Mouse (Mus musculus) large intestine, adult 2 months (tissue): ENCODE measurements around the gene Tnks1bp1. TPM values are rescaled to one million over a fixed set of nuclear protein-coding genes. Genes with fewer than 3 reads are reported as not detected.

Experiments
- DNase-seq: peaks from one replicate; pipeline ENCODE4 v3.0.0-alpha.2; 2012; ENCODE audit warnings: low read depth, low spot score
- WGBS: fragments of 180-500 bp; shearing (Covaris S2); methylation state at CpG from one replicate; pipeline ENCODE4 v1.1.7; 2018; 5-methylcytosine and 5-hydroxymethylcytosine counted together
- polyA plus RNA-seq: library from polyadenylated mRNA; depleted of rRNA; stranded (reverse); fragments of >200 nt; gene quantifications from 2 replicates; pipeline ENCODE4 v1.2.3, GENCODE M21; 2012; rRNA removed

The Tnks1bp1 gene
- polyA plus RNA-seq, result 29.0 and 39.9 TPM in 2 replicates

DNA sequence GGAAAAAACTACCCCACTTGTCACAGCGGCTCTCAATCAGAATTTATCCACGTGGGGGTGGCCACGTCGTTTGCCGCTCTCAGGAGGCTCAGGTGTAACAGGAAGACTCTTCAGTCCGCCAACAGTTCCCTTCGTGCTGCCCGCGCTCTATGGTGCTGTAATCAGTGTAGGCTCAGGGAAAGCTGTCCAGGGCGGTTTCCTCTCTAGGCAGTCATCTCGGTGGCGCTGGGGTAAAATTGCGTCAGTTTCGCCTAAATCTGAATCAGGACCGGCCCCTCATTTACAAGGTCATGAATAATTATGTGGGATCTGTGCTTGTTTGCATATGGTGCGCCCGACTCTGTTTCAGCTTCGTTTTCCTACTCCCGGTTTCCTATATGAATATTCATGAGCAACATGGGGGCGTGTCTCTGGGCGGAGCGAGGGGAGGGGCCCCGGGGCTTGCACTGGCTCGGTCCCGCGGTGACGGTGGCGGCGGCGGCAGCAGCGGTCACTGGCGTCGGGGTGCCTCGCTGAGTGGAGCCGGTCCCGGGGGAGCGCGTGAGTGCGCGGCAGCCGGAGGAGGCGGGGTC, at the start of gene Tnks1bp1:
Gene Tnks1bp1 (plus strand): TSS at position 427 of the 572 bp plus-strand sequence.
- DNase-seq, result no peak
- under 1% methylated on average over 42 of the region's 42 CpGs for WGBS

DNA sequence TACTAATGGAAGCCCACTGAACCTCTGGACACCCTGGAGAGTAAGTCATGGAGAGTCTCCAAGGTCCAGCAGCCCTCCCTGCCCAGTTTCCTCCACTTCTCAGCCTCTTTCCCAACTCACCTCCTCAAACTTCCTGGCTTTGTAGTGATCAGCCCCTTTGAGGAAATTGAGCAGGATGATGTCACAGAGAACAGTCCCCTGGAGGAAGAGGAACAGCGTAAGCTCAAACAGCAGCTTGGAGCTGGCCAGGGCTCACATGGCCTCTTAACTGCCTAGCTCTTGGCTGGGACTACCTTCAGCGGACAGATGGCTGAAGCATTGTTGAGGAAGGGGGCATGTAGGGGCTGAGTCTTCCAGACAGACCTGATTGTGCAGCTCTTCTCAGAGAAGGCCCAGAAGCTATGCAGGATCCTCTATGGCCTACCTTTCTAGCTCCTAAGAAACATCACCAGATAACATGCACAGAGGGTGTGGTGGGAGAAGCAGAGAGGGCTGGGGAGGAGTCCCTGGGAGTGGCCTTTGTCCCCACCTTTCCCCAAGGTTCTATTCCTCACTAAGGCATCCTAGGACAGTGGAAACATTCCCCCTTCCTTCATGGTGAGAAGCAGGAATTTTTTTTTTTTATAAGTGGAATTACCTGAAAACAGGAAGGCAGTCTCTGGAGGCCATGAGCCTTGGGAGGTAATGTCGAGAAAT, 48.2 kb upstream of the Tnks1bp1 start:
- no peak for DNase-seq
- 69% methylated on average over 3 of the region's 3 CpGs for WGBS

DNA sequence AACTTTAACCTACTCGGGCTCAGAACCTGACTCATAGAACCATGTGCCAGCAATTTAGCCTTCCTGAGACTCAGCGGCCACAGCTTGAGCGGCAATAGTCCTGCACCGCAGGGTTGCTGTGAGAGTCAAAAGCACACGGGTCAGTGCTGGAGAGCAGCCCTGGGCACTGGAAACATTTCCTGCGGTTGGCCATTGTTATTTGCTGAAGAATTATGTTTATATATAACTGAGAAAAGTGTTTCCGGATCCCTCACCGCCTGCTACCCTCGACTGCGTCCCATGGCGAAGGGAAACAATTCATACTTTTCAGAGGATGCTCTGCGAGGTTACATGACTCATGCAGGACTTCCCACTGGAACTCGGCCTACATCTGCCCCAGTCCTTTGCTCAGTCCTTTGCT, 46.3 kb upstream of the Tnks1bp1 start:
- no peak for DNase-seq
- 69% methylated on average over 13 of the region's 13 CpGs for WGBS

GRCm38 (mm10) chr2:85002575-85002974, 45.2 kb upstream of the Tnks1bp1 start:
- WGBS, result 74% methylated on average over 8 of the region's 8 CpGs
- DNase-seq, result no peak

DNA sequence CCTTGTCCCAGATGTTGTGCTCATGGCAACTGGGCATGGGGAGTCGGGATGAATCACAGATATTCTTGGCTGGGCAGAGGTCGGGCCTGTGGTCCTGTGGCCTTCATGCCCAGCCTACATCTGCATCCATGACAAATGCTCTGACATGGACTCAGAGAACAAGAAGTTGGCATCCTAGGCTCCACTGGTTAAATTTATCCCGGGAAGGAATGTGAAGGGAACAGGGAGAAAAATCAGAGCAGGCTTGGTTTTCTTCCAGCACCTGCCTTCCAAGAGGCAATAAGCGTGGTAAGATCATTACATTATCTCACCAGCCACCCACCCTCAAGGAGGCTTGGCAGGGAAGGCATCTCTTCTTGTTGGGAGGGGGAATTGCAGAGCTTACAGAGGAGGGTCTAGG, 43.5 kb upstream of the Tnks1bp1 start:
- WGBS, result 81% methylated on average over 4 of the region's 4 CpGs
- DNase-seq, result no peak

- 85% methylated on average over 7 of the region's 7 CpGs for WGBS
- DNase-seq, result no peak
Measured at GRCm38 (mm10) chr2:85006600-85006999, 41.2 kb upstream of the Tnks1bp1 start.

- DNase-seq, result no peak
- 22% methylated on average over 4 of the region's 4 CpGs for WGBS
Measured at GRCm38 (mm10) chr2:85007729-85008128, 40.1 kb upstream of the Tnks1bp1 start.

DNA sequence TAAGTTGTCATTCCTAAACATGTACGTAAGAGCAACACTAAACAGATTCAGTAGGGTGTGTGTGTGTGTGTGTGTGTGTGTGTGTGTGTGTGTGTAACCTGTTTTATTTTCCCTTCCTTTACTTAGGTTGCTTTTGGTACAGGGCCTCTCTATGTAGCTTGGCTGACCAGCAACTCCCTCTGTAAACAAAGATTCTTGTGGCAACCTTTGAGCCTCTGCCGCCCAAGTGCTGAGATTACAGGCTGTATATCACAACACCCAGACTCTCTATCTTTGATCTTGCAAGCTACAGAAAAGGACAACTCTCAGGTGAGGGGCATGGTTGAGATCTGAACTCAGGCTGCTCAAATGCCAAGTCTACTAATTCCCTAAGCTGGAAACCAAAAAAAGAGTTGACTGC, 38.6 kb upstream of the Tnks1bp1 start:
- WGBS, result 31% methylated on average over 2 of the region's 2 CpGs
- no peak for DNase-seq

- 27% methylated on average over 9 of the region's 9 CpGs for WGBS
Measured at GRCm38 (mm10) chr2:85011906-85012604, 35.8 kb upstream of the Tnks1bp1 start.

DNA sequence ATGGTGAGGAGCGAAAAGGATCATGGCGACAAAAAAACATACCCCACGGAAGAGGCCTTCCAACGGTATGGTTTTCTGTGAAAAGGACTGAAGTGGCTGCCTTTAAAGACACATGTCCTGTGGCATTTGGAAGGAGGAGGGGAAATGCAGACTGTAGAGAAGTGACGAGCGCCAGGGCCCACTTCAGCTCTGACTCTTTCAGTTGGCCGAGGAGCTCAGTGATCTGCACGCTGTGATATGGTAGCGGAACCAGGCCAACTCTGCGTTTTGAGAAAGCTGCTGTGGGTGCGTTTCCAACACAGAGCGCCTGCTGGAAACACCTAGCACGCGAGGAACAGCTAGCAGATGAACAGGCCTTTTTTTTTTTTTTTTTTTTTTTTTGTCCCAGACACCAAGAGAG, 35.1 kb upstream of the Tnks1bp1 start:
- 88% methylated on average over 14 of the region's 14 CpGs for WGBS
- no peak for DNase-seq

More at GRCm38 (mm10) chr2:85011906-85012604, 35.8 kb upstream of the Tnks1bp1 start:
- no peak for DNase-seq

DNA sequence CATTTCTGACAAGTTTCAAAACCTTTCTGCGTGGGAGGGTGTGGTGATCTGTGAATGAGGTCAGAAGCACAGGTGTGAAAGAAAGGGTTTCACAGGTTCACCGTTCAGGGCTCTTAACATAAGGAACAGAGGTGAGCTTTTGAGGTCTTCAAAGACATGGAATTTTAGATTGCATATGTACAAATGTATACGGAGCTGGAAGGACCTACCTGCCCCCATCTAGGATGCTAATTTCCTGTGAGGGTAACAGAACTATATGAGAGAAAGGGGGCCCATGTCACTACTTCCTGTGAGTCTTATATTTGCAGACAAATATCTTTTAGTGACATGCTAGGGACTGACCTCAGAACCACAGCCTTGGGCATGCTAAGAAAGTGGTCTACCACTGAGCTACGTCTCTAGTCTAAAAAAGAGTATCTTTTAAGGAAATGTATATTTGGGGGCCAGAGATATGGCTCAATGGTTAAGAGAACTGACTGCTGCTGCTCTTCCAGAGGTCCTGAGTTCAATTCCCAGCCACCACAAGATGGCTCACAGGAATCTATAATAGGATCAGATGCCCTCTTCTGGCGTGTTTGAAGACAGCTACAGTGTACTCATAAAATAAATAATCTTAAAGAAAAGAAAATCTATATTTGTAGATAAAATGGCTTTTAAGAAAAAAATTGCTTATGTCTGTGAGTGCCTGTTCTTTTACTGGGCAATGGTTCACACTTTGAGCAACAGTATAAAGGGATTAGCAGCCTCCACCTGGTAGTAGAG, 33.8 kb upstream of the Tnks1bp1 start:
- DNase-seq, result no peak
- WGBS, result 70% methylated on average over 5 of the region's 5 CpGs

GRCm38 (mm10) chr2:85014588-85014982, 33.2 kb upstream of the Tnks1bp1 start:
- DNase-seq, result no peak
- WGBS, result 43% methylated on average over 3 of the region's 3 CpGs

DNA sequence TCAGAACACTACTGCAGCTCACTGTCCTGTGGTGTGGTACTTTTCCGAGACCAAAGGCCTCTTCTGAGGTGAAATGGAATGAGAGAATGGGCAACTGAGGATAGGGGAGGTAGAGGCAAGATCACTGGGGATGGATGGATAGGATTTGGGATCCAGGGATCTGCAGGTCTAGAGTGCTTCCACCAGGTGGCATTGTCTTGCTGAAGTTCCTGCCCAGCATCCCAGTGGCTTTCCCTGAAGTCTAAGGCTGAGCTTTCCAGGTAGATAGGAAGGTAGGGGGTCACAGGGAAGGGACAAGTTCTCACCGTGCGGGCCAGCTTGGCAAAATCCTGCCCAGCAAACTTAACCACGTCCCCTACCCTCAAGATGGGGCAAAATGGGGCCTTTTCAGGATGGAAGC, 25.8 kb upstream of the Tnks1bp1 start:
- 29% methylated on average over 4 of the region's 4 CpGs for WGBS
- DNase-seq, result no peak

- 83% methylated on average over 3 of the region's 3 CpGs for WGBS
Measured at GRCm38 (mm10) chr2:85026178-85026577, 21.6 kb upstream of the Tnks1bp1 start.

DNA sequence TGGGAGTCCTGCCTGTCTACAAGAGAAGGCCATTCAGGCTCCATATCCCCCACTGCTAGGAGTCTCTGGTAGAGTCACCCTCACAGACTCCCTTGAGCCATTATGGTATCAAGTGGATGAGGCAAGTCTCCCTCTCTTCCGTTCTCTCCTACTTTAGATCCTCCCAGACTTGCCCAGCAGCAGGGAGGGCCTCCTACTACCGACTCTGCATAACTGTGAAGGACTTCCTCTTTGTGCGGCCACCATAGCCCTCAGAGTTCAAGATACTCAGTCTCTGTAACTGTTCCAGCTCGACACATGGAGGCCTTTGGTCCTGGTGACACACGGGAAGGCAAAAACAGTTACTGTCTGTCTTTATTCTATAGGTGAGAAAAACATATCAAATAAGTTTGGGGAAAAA, 20.5 kb upstream of the Tnks1bp1 start:
- 69% methylated on average over 5 of the region's 5 CpGs for WGBS
- no peak for DNase-seq

More at GRCm38 (mm10) chr2:85026178-85026577, 21.6 kb upstream of the Tnks1bp1 start:
- DNase-seq, result no peak

DNA sequence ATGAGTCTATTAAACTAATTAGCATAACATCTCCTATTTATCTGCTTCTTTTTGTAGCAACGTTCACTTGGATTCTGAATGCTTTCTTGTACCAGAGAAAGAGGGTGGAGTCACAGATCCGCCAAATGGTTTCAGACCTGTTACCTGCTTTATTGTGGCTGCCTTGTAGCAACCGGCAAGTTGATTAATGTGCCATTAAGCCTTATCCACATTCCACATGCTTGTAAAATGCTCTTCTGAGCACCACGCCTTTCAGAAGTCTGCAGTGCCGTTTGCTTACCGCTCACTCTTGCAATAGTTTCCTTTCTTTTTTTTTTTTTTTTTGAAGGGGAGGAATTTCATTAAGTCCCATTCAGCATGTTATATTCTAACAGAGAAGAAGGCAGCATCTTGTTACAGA, 17.9 kb upstream of the Tnks1bp1 start:
- DNase-seq, result no peak
- WGBS, result 15% methylated on average over 6 of the region's 6 CpGs

GRCm38 (mm10) chr2:85030989-85031388, 16.8 kb upstream of the Tnks1bp1 start:
- DNase-seq, result no peak
- 33% methylated on average over 6 of the region's 6 CpGs for WGBS

DNA sequence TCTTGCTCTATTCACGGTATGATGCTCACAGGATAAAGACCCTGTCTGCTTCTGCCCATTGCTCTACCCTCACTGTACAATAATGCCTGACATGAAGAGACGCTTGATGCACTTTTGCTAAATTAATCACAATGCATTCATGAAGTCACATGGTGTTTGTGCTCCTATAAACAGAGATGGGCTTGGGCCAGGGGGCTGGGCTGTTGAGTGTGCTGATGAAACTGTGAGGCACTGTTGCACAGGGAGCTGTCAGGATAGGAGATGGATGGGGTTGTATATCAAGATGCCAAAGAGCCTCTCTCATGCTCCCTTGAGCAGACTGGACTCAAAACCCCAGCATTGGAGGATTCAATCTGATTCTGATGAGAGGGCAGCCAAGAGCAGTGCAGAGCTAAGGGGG, 14.7 kb upstream of the Tnks1bp1 start:
- DNase-seq, result no peak
- WGBS, result 92% methylated on average over 2 of the region's 2 CpGs

DNA sequence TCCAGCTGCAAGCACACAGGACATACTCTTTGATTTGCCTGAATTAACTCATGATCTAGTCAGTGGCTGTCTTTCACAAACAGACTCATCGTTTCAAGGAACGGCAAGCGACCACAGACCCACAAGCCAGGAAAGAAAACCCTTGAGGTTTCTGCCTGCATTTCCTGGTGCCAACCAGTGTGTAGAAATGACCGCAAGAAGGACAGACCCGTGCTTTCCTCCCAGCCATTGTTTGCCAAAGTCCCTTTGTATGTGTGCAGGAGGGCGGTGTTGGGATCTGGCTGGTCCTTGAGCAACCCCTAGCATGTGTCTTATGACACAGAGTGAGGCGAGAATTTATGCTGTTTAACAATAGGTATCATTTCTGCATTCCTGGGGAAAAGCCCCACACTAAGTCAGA, 13.7 kb upstream of the Tnks1bp1 start:
- WGBS, result 77% methylated on average over 7 of the region's 7 CpGs
- no peak for DNase-seq

DNA sequence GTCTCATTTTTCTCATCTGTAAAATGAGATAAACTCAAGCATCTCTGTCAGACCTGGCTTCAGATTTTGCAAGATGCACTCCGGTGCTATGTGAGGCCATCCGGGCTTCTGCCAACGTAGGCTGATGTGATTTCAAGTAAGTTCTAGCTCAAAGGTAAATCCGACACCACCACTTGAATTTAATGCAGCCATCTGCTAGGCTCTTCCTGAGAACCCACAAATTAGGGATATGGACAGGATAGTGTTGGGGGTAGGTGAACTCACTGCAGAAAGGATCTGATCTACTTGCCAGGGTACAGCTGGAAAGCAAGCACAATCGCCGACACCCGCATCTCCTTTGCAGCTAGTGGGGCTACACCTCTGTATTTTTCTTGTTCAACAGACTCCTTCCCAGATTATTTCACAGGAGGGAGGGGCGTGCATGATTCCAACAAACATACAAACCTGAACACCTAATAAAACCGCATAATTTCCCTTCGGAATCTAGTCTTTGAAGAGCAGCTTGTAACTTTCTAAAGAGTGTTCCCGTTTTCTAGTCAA, 11.2 kb upstream of the Tnks1bp1 start:
- no peak for DNase-seq
- WGBS, result 8% methylated on average over 11 of the region's 11 CpGs
